Mouse (Mus musculus) activated CD4-positive, CD25-positive, alpha-beta regulatory T cell, adult 4 months (primary cell): ENCODE measurements around the gene Sap30bp. TPM values are rescaled to one million over a fixed set of nuclear protein-coding genes. Genes with fewer than 3 reads are reported as not detected.

Source experiments
- ATAC-seq: one replicate; pipeline ENCODE4 v1.8.0; 2017
- polyA plus RNA-seq, 2 experiments: library from polyadenylated mRNA; unstranded; fragments of 100-300 nt; shearing (Covaris generic); gene quantifications; one replicate each; pipeline ENCODE4 v1.2.1; 2017

Gene Sap30bp
- polyA plus RNA-seq, 2 experiments from 2014 or later = 36.0 to 53.3 TPM

DNA sequence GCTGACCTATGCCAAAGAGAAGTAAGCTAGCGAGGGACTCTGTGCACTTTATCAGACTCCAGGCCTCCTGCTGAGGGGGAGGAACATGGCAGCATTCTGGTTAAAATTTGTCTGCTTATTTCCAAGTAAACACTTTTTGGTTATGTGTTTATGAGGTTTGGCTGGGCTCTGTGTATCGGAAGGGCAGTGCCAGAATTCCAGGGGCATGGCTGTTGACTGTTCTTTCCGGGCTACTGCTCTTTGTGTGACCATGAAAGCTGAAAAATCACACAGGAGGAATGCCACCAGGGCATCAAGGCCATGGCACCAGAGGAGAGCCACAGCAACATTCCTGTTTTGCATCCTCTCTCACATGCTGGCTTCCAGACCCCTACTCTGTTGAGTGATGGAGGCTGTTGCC is 27.0 kb upstream of the Sap30bp start:
- no peak for ATAC-seq

DNA sequence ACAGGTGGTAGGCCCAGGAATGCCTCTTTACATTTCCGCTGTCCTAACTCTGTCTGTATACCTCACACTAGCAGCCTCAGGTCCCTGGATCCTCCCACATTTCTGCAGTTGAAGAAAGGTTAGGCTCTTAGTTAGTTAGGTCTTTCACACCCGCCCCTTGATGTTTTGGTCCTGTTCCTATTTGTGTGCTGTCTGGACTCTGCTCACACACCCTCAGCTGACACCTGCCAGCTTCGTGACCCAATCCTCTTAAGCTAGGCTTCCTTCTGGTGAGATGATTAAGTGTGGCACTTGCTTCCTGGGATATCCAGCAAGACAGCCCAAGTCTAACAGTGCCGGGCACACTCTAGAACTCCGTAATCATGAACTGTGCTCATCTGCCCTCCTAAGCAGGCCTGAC is 26.6 kb upstream of the Sap30bp start:
- no peak for ATAC-seq

DNA sequence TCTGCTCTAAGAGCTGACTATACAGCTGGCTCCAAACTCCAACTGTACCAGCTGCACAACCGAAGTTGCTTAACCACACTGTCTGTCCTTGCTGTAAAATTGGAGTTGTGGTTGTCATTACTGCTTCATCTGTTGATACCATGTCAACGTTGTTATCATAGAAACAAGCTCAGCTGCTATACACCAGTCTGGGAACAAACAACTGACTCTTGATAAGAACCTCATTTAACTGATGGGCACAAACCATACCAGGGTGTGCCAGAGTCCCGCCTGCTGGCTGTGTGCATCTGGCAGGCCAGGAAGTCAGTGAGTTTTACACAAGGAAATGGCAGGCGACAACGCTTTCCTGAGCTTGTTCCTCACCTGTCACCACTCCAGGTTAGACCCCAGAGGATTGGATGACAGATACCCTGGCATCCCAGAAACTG is 21.9 kb upstream of the Sap30bp start:
- ATAC-seq = no peak

DNA sequence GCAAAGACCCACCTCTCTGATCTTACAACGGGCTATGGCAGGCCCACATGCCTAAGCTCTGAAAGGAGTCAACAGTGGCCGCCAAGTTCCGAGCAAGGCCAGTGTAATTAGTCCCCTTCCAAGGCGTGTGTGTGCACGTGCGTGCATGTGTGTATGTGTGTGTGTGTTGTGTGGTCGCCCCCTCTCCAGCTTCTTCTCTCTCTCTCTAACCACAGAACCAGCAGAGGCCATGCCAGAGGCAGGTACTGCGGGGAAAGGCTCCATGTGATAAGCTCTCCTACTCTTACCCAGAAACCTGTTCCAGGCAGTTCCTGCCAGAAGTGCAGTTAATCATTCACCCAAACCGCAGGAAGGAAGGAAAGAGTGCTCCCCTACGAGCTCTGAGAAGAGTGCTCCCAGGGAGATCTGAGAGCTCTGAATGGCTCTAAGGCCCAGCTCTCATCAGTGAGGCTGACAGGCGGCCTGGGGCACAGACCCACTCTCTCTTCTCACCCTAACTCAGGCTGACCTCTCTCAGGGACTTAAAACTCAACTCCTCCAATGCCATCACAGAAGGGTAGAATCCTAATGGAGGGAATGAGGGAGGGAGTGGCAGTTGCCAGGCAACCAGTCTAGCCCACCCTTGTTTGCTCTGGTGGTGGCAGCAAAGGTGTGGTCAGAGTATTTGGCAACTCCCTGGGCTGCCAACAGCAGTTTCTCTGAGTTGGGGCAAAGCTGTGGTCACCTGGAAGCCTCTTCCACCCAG is 21.3 kb upstream of the Sap30bp start, which contains the start of gene Smim6:
Gene Smim6, plus strand, starts transcription at position 386 of the 745 bp plus-strand sequence.
- no peak for ATAC-seq

DNA sequence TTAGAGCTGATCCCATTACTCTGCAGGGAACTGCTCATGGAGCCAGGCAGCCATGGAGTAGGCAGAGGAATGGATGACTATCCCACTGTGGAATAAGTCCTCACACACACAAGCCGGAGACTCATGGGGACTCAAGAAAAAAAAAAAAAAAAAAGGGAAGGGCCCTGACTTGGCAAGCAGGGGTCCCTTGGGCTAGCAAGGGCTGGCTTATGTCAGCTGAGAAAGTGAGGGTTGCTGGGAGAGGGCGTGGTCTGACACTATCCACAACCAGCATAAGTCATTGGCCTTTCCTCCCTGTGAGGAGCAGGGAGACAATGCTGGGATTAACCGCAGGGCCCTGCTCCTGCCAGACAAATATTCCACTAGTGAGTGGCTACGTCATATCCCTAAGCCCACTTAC is 16.5 kb upstream of the Sap30bp start:
- ATAC-seq = no peak

DNA sequence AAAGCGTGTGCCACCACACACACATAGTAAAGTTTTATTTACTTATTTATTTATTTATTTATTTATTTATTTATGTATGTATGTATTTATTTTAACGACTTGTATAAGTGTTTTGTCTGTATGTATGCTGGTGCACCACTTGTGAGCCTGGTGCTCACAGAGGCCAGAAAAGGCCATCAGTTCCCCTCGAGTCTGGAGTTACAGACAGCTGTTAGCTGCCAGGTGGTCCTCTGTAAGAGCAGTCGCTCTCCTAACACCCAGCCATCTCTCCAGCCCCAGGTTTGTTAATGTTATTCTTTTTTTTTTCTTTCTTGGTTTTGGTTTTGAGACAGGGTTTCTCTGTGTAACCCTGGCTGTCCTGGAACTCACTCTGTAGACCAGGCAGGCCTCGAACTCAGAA is 14.4 kb upstream of the Sap30bp start:
- no peak for ATAC-seq

DNA sequence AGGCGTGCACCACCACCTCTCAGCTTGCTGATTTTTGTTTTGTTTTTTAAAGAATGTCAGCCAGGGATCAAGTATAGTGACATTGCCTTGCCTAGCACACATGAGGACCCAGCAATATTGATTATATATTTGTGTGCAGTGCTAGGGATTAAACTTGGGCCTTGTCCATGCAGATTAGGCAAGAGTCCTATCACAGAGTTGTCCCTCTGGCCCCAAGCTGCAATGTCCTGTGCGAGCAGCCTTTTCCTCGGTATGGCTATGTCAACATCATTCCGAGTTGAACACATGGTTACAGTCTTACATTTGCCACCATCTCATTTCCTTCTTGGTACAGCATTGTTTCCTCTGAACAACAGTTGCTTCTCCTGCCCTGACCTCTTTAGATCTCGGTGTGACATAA is 14.0 kb upstream of the Sap30bp start:
- ATAC-seq = no peak

DNA sequence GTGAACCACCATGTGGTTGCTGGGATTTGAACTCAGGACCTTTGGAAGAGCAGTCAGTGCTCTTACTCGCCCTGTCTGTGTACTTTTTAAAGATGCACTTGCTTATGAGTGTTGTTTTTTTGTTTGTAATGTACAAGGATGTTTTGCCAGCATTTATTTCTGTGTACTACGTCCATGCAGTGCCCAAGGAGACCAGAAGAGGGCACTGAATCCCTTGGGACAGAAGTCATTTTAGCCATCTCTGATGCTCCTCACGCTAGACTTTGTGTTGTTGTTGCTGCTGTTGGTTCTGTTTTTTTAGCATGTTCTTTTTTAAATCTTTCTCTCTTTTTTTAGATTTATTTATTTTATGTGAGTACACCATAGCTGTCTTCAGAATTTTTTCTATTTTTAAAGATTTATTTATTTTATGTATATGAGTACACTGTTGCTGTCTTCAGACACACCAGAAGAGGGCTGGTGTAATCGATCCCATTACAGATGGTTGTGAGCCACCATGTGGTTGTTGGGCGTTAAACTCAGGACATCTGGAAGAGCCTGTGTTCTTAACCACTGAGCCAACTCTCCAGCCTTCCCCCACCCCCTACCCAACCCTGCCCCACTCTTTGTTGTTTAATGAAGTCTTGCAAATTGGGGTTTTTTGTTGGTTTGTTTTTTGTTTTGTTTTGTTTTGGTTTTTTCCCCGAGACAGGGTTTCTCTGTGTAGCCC is 12.8 kb upstream of the Sap30bp start:
- ATAC-seq = no peak

DNA sequence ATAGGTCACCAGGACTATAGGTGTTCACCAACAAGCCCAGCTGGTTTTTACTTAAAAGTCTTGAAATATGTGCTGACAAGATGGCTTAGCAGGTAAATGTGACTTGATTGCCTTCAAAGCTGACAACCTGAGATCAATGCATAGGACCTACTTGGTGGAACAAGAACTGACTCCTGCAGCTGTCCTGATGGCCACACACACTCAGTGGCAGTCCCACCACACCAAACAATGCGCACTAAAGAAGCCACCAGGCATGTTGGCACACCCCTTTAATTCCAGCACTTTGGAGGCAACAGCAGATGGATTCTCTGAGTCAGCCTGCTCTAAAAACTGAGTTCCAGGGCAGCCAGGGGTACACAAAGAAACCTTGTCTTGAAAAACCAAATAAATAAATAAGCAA is 11.1 kb upstream of the Sap30bp start:
- ATAC-seq = no peak

DNA sequence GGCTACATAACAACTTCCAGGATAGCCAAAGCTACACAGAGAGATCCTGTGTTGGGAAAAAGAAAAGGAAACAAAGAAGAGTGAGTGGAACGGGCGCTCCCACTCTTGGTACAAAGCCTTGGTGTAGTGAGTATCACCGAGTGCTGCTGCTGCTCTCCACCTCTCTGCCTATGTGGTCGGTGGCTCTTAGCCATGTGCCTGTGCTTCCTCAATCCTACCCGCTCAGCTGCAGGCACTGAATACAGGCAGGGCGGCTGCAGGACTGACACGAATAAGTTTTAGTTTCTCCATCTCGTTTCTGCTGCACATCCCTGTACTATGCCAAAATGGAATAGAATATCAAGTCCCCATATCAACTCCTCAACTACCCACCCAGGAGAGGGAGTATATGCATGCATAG is 4.1 kb upstream of the Sap30bp start:
- no peak for ATAC-seq

DNA sequence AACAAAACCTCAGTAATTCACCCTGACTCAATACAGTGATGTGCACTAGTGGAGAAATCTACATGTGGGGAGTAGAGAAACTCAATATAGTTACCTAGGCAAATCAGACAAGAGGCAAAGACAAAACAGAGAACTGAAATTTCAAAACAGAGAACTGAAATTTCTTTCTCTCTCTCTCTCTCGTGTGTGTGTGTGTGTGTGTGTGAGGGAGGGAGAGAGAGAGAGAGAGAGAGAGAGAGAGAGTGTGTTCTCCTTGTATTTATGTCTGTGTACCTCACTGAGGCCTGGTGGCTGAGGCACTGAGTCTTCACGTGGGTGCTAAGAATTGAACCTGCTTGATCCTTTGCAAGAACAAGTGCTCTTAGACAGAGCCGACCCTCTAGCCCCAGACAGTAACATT is 3.3 kb upstream of the Sap30bp start:
- no peak for ATAC-seq

DNA sequence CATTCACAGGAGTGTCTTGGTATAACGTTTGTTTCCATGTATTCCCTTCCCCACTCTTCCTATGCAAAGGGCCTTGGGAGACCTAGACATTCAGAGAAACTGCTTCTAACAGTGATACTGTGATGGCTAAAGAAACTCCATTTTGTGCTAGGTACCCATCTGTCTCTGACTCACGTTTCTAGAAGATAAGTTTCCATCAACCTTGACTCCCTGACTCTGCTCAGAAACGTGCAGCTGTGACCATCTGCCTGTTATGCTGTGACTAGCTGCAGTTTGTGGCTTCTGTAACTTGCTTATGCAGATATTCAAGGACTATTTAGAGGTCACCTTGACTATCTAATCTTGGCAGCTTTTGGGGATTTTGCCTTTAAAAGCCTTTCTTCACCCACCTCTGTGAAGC is 1.8 kb upstream of the Sap30bp start:
- no peak for ATAC-seq

DNA sequence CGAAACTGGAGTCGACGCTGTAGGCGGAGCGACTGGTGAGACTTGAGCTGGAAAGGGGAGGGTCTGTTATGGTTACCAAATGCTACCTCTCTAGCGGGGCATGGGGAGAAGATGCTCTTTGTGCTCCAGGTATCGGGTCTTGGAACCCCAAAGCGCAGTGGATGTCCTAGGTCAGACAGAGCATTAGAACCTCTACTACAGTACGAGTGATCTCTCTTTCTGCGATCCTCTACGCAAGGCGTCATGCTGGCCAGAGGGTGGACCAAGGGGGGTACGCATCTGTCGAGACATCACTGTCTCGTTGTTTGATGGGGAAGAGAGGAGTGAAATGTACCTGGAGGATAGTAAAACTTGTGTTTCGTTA is 647 bp downstream of the Sap30bp start:
- ATAC-seq = peak; percentile 11

DNA sequence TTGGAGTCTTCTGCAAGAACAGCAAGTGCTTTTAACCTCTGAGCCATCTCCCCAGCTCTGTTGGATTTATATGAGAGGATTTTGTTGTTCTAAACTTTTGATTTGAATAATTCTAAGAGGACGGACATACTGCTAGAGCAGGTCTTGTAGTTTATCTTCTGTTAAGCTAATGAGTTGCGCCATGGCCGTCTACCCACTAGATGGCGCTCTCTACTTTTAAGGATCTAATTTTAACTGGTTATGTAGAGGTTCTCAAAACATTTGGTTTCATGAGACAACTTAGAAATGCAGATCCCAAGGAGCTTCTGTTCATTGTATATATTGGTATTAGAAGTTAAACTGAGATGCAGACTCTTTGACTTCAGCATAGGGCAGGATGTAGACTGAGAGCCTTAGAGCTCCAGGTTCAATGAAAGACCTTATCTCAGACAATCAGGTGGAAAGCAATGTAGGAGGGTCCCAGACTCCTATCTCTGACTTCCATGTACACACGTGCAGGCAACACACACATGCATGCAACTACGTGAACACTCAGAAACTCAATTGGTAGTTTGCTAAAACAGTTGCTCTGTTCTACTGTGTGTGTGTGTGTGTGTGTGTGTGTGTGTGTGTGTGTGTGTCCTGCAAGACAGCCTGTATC is 6.7 kb downstream of the Sap30bp start:
- no peak for ATAC-seq

DNA sequence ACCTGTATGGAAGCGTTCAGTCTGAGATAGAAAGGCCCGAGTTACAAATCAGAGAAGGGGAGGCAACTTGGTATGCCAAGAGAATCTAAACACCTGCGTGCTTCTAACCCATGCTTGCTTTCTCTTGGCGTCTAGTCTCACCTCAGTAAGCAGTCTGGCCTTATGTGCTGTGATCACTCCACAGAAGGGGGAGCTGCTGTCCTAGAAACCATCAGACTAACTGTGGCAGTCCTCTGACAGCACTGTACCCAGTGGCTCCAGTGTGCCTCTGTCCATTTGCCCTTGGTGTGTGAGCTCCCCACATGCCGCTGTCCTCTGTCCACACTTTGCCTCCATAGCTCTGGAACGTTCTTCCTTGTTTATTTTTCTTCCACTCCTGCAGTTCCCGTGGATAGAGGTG is 8.9 kb downstream of the Sap30bp start:
- no peak for ATAC-seq

DNA sequence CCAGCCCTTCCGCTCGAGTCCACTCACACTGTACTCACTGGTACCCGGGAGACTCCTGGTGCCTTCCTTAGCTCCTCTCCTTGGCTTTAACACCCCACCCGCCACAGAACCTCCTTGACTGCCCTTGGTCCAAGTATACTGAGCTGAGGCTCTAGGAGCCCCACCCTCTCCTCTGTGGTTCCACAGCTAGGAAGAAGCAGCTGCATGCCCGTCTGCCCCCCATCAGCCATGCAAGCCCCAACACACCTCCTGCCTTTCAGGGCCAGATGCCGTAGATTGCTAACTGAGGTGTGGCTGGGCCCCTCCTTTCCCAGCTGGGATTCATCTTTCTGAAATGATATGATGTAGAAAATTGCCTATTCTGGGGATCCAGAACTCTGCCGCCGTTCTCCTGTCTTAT is 12.2 kb downstream of the Sap30bp start:
- no peak for ATAC-seq

DNA sequence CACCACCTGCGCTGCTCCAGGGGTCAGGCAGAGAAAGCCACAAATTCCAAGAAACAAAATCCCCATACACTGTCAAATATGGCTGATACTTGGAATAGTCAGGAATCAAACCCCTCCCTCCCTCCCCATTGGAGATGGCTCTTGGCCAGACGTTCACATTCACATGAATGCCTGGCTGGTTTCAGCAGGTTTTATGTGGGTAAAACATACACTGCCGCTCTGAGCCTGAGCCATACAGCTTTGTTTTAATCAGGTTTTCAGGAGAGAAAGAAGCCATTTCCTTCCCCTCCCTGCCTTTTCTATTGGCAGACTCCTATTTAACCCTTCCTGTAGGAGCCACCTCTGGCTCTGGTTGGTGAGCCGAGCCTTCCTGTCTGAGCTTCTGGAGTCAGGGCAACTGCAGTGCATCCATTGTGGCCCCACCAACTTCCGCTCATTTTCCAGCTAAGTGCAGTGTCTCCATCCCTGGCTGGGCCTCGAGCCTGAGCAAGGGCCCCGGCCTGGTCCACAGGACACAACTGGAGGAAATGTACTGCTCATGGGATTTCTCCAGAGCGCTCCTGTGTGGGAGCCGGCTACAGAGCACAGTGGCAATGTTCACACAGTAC is 13.2 kb downstream of the Sap30bp start:
- no peak for ATAC-seq

DNA sequence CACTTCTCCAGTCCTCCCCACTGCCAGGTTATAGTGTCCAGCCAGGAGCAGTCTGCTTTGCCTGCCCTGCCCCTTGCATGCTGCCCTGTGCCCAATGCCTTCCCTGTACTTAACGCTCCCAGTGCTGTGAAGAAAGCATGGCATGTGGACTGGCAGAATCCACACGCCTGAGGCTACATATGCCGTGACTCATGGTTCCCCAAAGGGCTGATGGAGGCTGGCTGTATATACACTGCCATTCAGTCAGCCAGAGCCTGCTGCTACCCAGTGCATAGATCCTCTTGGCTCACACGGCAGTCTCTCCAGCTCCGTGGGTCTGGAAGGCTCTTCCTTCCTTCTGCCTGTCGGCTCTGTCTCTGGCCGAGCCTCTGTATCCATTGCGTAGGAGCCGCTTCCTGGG is 15.2 kb downstream of the Sap30bp start:
- ATAC-seq = no peak

DNA sequence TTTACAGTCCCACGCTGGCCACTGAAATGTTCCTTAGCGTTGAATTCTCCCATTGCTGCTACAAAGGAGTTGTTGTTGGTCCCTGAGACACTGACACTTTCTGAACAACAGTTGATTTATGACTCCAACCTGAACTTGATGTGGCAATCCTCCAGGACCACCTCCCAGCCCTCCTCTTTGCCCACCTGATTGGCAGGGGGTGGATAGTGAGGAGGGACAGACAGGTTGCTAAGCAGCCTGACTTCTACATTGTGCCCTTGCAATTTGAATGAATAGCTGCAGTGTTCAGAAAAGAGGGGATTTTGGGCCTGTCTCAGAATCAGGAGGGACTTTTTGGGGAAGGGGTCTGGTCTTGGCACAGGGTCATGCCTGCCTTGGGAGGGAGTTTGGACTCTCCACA is 17.6 kb downstream of the Sap30bp start:
- no peak for ATAC-seq

DNA sequence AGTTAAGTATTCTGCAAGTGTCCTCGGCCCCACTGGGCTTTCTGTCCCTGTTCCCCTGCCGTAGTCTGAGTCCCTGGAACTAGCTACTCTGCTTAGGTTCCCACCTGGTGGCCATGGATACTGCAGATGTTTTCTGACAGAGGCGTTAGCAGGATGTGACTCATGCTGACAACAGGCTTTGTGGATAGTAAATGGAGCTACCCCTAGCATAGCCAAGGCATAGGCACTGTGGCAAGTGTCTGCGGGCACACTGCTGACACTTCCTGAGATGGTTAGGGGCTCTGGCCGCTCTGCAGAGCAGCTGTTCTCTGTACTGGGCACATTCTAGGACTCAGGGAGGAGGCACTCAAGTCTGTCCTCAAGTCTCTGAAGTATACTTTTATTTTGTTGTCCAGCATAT is 21.6 kb downstream of the Sap30bp start:
- ATAC-seq = no peak

DNA sequence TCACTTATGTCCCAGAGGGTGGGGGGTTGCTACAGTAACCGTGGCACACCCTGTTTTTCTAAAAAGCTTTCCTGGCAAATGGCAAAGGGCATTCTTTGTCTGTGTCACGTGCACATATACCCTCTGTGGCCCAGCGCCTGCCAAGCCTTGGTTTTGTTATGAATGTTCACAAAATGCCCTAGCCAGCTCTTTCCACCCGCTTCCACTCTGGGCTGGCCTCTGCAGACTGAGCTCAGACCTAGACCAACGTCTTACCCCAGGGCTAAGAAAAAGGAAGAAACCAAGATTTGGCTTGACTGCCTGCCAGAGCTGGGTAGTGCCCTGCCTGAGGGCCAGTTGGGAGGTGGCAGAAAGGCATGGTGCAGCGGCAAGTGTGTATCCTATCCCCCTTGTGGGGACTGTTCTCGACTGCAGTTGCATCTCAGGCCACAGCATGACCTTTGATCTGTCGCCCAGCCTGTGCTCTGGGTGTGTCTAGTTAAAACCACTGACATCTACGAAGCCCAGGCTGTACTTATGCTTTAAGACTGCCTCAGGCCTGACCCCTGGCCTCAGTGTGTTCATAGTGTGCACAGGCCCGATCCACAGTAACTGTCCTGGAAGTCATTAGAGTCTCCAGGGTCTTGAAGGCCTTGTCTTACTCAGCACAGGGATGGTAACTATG is 22.2 kb downstream of the Sap30bp start:
- no peak for ATAC-seq

DNA sequence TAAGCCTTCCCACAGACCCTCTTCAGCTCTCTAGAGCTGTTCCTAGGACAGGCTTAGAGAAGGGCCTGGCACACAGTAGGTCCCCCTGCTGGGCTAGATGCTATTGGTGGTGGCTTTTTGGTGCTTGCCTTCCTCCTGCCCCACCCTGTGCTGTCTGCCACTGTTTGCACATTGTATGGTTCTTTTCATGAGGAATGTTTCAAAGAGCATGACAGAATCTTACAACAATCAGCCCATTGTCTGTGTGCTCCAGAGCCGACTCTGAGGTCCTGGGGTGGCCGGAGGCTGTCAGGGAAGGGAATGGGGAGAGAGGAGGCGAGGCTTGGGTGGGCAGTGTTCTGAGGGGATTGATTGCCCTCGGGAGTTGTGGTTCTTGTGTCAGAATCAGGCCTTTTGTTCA is 23.4 kb downstream of the Sap30bp start:
- ATAC-seq = no peak

DNA sequence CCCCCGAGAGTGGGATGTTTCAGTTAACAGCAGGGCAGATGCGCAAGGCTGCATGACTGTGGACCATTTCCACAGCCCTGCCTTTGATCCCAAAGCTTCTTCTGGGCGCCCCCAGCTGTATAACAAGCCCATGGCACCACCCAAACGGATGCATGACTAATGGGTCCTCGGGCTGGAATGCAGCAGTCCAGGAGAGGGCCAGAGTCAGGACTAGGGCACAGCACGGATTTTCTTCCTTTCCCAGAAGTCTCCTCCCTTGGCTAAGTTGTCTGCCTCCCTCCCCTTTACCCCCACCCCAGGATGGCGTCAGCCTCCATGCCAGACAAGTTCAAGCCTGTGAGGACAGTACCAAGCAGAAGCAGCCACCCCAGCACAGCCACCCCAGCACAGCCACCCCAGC is 24.9 kb downstream of the Sap30bp start:
- no peak for ATAC-seq
